Comparison of ENCODE assay signal across 8 mouse cellular contexts in genomic region chr3:96645018-96645649, GRCm38 (mm10). TPM values are rescaled to one million over a fixed set of nuclear protein-coding genes. Genes with fewer than 3 reads are reported as not detected.
A peak's percentile ranks its signal among the peaks of the same experiment; 100 is the strongest.
DNase-seq lines count a peak whose midpoint lies in the region; ATAC-seq and TF ChIP-seq lines count a peak whose summit lies in the region.

Itga10 (plus strand) TSS chr3:96645584.

- no peak within 1 kb of the TSS for H3K4me3 ChIP-seq in bone marrow macrophage, adult 2 months (ENCODE audit: insufficient read depth, low read length)
- no peak within 1 kb of the TSS for H3K4me3 ChIP-seq in kidney, embryonic 16.5 days (ENCODE audit: low read length)

- H3K4me1 ChIP-seq in bone marrow macrophage, adult 2 months (ENCODE audit: control insufficient read depth, insufficient read depth, low read length) = no peaks in the 10 kb centered on the region
- no peaks in the 10 kb centered on the region for H3K4me1 ChIP-seq in kidney, embryonic 16.5 days (ENCODE audit: insufficient read depth, low read length)

- ATAC-seq in kidney, embryonic 16.5 days (ENCODE audit: low FRiP score, low TSS enrichment) = peak; percentile 59; the same call in 1 of the 2 replicates
- ATAC-seq in megakaryocyte-erythroid progenitor cell, adult 5-6 weeks (replicated peaks; ENCODE audit: low FRiP score, low TSS enrichment, poor library complexity, severe bottlenecking) = peak; percentile 48; the same call in 1 of the 2 replicates

- 62% methylated on average over 7 of the region's 7 CpGs for WGBS in kidney, embryonic 16.5 days

- peaks cover 22% of the 10 kb centered on the region for H3K36me3 ChIP-seq in kidney, embryonic 16.5 days (ENCODE audit: insufficient read depth, low read length)

- H3K9ac ChIP-seq in kidney, embryonic 16.5 days (replicated peaks; ENCODE audit: low read length) = no peak within 1 kb of the TSS

- no peak within 1 kb of the TSS for H3K4me2 ChIP-seq in kidney, embryonic 16.5 days (replicated peaks; ENCODE audit: low read depth, low read length)

- H3K27me3 ChIP-seq in kidney, embryonic 16.5 days (ENCODE audit: insufficient read depth, low read length) = no peaks in the 10 kb centered on the region

- no peak within 1 kb of the TSS for H3K27ac ChIP-seq in bone marrow macrophage, adult 2 months (ENCODE audit: insufficient read depth, low read depth, low read length)
- H3K27ac ChIP-seq in kidney, embryonic 16.5 days (ENCODE audit: low read length) = no peak within 1 kb of the TSS

- H3K9me3 ChIP-seq in kidney, embryonic 16.5 days (ENCODE audit: low read length) = no peaks in the 10 kb centered on the region

- TF ChIP-seq POLR2A in bone marrow macrophage, adult 2 months (IDR thresholded peaks at IDR 0.05; ENCODE audit: borderline replicate concordance, low read depth, low read length) = no peak

- peak; percentile 28 to 36 for DNase-seq in left cerebral cortex, adult 18-20 months (ENCODE audit: low spot score in 2 of 2)
- no peak for DNase-seq in left cerebral cortex, adult 9 months (ENCODE audit: low spot score in 2 of 2)
- DNase-seq in ES-CJ7 (ENCODE audit: low read depth, low spot score) = peak; percentile 43
- DNase-seq in gastrocnemius, postnatal 10 days = peak; percentile 59
- no peak for DNase-seq in layer of hippocampus, postnatal 36 days

- TF ChIP-seq CTCF in bone marrow macrophage, adult 2 months (IDR thresholded peaks at IDR 0.05; ENCODE audit: low read depth, low read length) = peak; percentile 69

RNA-seq across cellular contexts. Expression of gene Itga10, which starts in this region (rescaled TPM):
- total RNA-seq in left cerebral cortex, adult 18-20 months (2021) = 1 to 10 TPM; 2.3 to 2.5 TPM
- polyA plus RNA-seq in bone marrow macrophage, adult 2 months (2012; ENCODE audit: insufficient read depth, insufficient read length, missing spikeins) = 0.28 and 0.44 TPM in 2 replicates
- 1 to 10 TPM; 3.4 to 5.4 TPM for total RNA-seq in gastrocnemius, postnatal 10 days (2021)
- polyA plus RNA-seq in kidney, embryonic 16.5 days (2015; fragmentation: Nextera tagmentation; extraction: Ambion mirVana) = 0.85 and 1.2 TPM in 2 replicates
- 0.10 and 4.4 TPM in 2 replicates for total RNA-seq in megakaryocyte-erythroid progenitor cell, adult 5-6 weeks (2014; fragmentation: Nextera tagmentation)
- total RNA-seq in megakaryocyte-erythroid progenitor cell, adult 5-6 weeks (2017) = 0.08 and 0.28 TPM in 2 replicates
- 1 to 10 TPM; 2.4 to 3.4 TPM for total RNA-seq in layer of hippocampus, postnatal 36 days (2021)

Comparison
In these comparisons a context has a peak if more than half of its experiments do, and no peak if none do; other contexts are left out.
1. DNase-seq: peak in left cerebral cortex, adult 18-20 months (2 of 2), ES-CJ7 (single experiment) and gastrocnemius, postnatal 10 days (single experiment); none in left cerebral cortex, adult 9 months (0 of 2) and layer of hippocampus, postnatal 36 days (0 of 2).